Mouse (Mus musculus) heart, postnatal 0 days (tissue): ENCODE data around the gene Fibp. TPM values are rescaled to one million over a fixed set of nuclear protein-coding genes. Genes with fewer than 3 reads are reported as not detected.

ENCODE experiments used
- ATAC-seq: fragments of 200-750 bp; cut with Nextera tagmentation; 2 replicates; pipeline ENCODE4 v1.8.0; 2017; ENCODE audit warnings: low read depth, moderate number of reproducible peaks, moderate library complexity; ENCODE audit not compliant: insufficient read depth
- DNase-seq: peaks from one replicate; pipeline ENCODE4 v3.0.0-alpha.2; 2016; ENCODE audit warnings: low spot score
- H3K27ac ChIP-seq: fragments of 300-500 bp; sonication (generic); 2 replicates; pipeline ENCODE4 v1.5.1; 2014; ENCODE audit warnings: low read depth, mild to moderate bottlenecking
- H3K27me3 ChIP-seq: fragments of 300-500 bp; sonication (generic); 2 replicates; pipeline ENCODE4 v1.6.1; 2014; ENCODE audit warnings: low read length, mixed read lengths; ENCODE audit not compliant: control insufficient read depth, insufficient read depth
- H3K36me3 ChIP-seq: fragments of 300-500 bp; sonication (generic); replicated peaks from 2 replicates; pipeline ENCODE4 v1.6.1; 2014; ENCODE audit warnings: low read length, mixed read lengths; ENCODE audit not compliant: control insufficient read depth, insufficient read depth
- H3K4me1 ChIP-seq: fragments of 300-500 bp; sonication (generic); 2 replicates; pipeline ENCODE4 v1.6.1; 2014; ENCODE audit warnings: antibody characterized with exemption; ENCODE audit not compliant: control insufficient read depth, insufficient read depth
- H3K4me2 ChIP-seq: fragments of 300-500 bp; sonication (generic); 2 replicates; pipeline ENCODE4 v1.6.1; 2014; ENCODE audit warnings: low read depth, mild to moderate bottlenecking, low read length, moderate library complexity
- H3K4me3 ChIP-seq: fragments of 300-500 bp; sonication (generic); 2 replicates; pipeline ENCODE4 v1.5.1; 2014; ENCODE audit warnings: low read depth, low read length
- H3K9ac ChIP-seq: fragments of 300-500 bp; sonication (generic); replicated peaks from 2 replicates; pipeline ENCODE4 v1.6.1; 2014; ENCODE audit warnings: low read depth, low read length, mixed read lengths
- H3K9me3 ChIP-seq: fragments of 300-500 bp; sonication (generic); replicated peaks from 2 replicates; pipeline ENCODE4 v1.6.1; 2016; ENCODE audit warnings: low read length; ENCODE audit not compliant: control insufficient read depth
- CTCF ChIP-seq: IDR thresholded peaks from 2 replicates; pipeline ENCODE4 v1.5.1; 2016; ENCODE audit warnings: antibody characterized with exemption, control low read depth, low read depth
- EP300 ChIP-seq: IDR thresholded peaks from 2 replicates; pipeline ENCODE4 v1.6.1; 2016; ENCODE audit warnings: antibody characterized with exemption, low read depth
- WGBS: fragments of 180-500 bp; shearing (Covaris S2); extraction: QIAGEN DNeasy Blood & Tissue Kit; methylation state at CpG from one replicate; pipeline ENCODE4 v1.1.7; 2014; 5-methylcytosine and 5-hydroxymethylcytosine counted together
- polyA plus RNA-seq: library from polyadenylated mRNA; unstranded; fragments of >200 nt; fragmentation: Nextera tagmentation; extraction: Ambion mirVana; gene quantifications from 2 replicates; pipeline ENCODE4 v1.2.1, GENCODE M21; 2015
- total RNA-seq: library from RNA; depleted of rRNA; stranded (reverse); fragments of >200 nt; gene quantifications from 2 replicates; pipeline ENCODE4 v1.2.3, GENCODE M21; 2014; ENCODE audit warnings: low replicate concordance

Gene Fibp
- total and polyA plus RNA-seq, 2 experiments from 2014 or later, result 86.4 to 146 TPM

DNA sequence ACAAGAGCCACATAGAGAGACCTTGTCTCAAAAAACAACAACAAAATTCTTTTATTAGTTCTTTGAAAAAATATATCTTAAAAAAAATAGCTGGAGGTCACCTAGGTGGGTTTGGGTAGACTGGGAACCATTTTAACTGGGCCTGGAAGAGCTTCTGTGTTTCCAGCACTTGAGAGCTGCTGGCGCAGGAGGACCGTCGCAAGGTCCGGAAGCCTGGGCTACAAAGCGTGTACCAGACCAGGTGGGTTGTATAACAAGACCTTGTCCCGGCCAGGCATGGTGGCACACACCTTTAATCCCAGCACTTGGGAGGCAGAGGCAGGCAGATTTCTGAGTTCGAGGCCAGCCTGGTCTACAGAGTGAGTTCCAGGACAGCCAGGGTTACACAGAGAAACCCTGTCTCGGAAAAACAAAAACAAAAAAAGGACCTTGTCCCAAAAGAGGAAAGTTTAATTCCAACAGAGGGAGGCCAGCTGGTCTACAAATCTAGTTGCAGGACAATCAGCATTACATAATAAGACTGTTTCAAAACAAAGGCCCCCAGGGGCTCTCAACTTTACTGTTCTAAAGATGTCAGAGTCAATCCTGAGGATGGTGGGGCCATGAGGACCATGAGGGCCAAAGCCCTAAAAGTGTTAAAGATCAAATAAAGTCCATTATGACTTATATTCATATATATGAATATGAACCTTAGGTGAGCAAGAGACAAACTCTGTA, 41.5 kb upstream of the Fibp start:
- Histone ChIP-seq H3K36me3 (peaks cover 46% of the 10 kb centered on the region), H3K9ac (no peak overlapping the region), H3K9me3 (no peaks in the 10 kb centered on the region), H3K27ac (no peak overlapping the region), H3K4me3 (no peak overlapping the region), H3K4me2 (no peak overlapping the region), H3K4me1 (peaks cover 14% of the 10 kb centered on the region), H3K27me3 (no peaks in the 10 kb centered on the region)
- no peak for TF ChIP-seq CTCF
- 90% methylated on average over 8 of the region's 8 CpGs for WGBS
- ATAC-seq, result no peak
- DNase-seq, result no peak

DNA sequence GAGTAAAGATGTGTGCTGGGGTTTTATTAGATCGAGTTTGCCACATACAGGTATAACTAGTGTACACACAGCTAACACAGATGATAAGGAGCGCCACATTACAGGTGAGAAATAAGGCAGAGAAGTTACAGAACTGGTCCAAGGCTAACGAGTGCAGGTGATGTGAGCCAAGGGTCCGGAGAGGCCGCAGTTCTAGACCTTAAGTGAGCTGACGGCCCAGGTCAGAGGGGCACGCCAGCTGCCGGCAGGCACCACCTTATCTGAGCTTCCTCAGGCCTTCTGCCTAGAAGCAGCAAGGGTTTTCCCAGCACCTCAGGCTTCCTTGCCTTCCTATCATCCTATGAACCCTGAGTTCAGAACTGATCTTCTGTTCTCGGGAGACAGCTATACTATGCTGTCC, 40.8 kb upstream of the Fibp start:
- no peaks in the 10 kb centered on the region for H3K9me3 ChIP-seq
- no peaks in the 10 kb centered on the region for H3K27me3 ChIP-seq
- no peak overlapping the region for H3K27ac ChIP-seq
- DNase-seq (no peak), ATAC-seq (no peak)
- no peak for TF ChIP-seq CTCF
- no peak for TF ChIP-seq EP300
- no peak overlapping the region for H3K4me3 ChIP-seq
- peaks cover 46% of the 10 kb centered on the region for H3K36me3 ChIP-seq
- 0 out of 2 replicates have a peak, but pooled peaks cover 9% of the 10 kb centered on the region for H3K4me1 ChIP-seq
- no peak overlapping the region for H3K9ac ChIP-seq
- H3K4me2 ChIP-seq, result no peak overlapping the region
- 85% methylated on average over 9 of the region's 9 CpGs for WGBS

DNA sequence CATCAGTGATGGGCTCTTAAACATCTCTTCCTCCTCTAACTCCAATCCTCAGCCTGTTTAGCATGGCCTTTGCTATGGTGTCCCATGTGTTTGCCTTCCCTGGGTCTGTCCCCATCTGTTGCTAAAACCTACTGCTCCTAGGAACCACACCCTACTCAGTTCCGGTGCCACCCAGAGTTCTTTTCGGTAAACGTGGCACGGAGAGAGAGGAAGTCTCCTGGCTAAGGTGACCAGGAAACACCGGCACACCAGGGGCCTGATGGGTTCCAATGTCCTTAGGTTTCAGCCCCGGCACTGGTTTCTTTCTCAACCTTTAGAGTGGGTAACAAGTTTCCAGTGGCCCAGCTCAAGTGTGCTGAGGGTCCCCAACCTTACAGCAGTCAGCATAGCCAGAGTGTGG, 39.8 kb upstream of the Fibp start:
- Histone ChIP-seq H3K4me3 (no peak overlapping the region), H3K27me3 (no peaks in the 10 kb centered on the region), H3K36me3 (peaks cover 46% of the 10 kb centered on the region), H3K9me3 (no peaks in the 10 kb centered on the region), H3K4me1 (0 out of 2 replicates have a peak, but pooled peaks cover 8% of the 10 kb centered on the region), H3K9ac (no peak overlapping the region), H3K27ac (no peak overlapping the region), H3K4me2 (no peak overlapping the region)
- ATAC-seq (no peak), DNase-seq (no peak)
- 86% methylated on average over 6 of the region's 6 CpGs for WGBS
- no peak for TF ChIP-seq CTCF
- no peak for TF ChIP-seq EP300

DNA sequence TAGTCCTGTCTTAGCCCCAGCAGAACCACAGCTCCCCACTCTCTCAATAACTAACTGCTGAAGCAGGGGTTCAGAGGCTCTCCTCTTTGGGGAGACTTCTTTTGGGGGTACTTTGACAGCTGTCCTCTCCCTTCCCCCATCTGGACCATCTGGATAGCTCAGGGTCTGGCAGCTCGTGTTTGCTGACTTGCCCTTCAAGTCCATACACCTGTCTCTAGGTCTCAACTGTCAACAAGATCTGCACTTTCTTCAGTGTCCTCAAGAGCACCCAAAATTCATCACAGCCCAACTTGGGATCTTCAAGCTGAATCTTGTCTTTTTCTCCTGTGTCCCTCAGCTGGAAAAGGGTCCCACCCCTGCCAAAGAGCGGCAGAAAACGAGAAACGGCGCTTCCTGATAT, 38.6 kb upstream of the Fibp start:
- DNase-seq (no peak), ATAC-seq (no peak)
- Histone ChIP-seq H3K27me3 (no peaks in the 10 kb centered on the region), H3K27ac (no peak overlapping the region), H3K4me1 (peaks cover 15% of the 10 kb centered on the region), H3K36me3 (peaks cover 54% of the 10 kb centered on the region), H3K9ac (no peak overlapping the region), H3K4me3 (no peak overlapping the region), H3K4me2 (no peak overlapping the region), H3K9me3 (no peaks in the 10 kb centered on the region)
- WGBS, result 79% methylated on average over 5 of the region's 5 CpGs
- TF ChIP-seq CTCF (no peak), EP300 (no peak)

GRCm38 (mm10) chr19:5422267-5422666, 38.1 kb upstream of the Fibp start:
- Histone ChIP-seq H3K9ac (no peak overlapping the region), H3K9me3 (no peaks in the 10 kb centered on the region), H3K4me3 (no peak overlapping the region), H3K27me3 (no peaks in the 10 kb centered on the region), H3K36me3 (peaks cover 57% of the 10 kb centered on the region), H3K27ac (peak overlapping the region; percentile 18; the same call in 1 of the 2 replicates), H3K4me2 (no peak overlapping the region), H3K4me1 (peaks cover 15% of the 10 kb centered on the region)
- 82% methylated on average over 10 of the region's 10 CpGs for WGBS
- TF ChIP-seq EP300, result no peak
- no peak for TF ChIP-seq CTCF
- DNase-seq (no peak), ATAC-seq (no peak)
